Mouse (Mus musculus): ENCODE data around the gene Micall2.

DNA sequence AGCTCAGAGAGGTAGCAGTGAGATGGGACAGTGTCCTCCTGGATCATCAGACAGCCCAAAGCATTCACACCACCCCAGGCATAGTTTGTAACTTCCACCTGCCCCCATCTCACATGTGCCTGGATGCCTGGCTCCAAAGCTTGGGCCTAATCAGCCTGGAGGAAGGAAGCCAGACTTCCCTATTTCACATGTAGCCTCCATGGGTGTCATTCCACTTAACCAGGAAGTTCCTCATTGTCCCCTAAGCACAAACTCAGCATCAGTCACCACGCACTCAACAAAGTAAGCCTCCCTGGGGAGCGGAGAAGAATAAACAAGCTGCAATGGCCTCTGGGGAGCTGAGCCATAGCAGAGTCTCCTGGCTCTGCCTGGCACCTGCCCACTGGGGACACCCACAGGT, 69.6 kb downstream of the Micall2 start:
- TF ChIP-seq CTCF (IDR thresholded peaks at IDR 0.05; ENCODE audit: extremely low read depth, insufficient read depth, insufficient read length, insufficient replicate concordance), result no peak
- no peak for TF ChIP-seq POLR2A (IDR thresholded peaks at IDR 0.05; ENCODE audit: low read depth, low read length)

Data from spleen, adult 2 months (tissue).